Mouse (Mus musculus) ES-CJ7 (cell line): ENCODE data around the gene Uqcrh.

Experiments used
- DNase-seq: peaks from one replicate; pipeline ENCODE4 v3.0.0; 2011; ENCODE audit warnings: low read depth, low spot score

Gene Uqcrh

DNA sequence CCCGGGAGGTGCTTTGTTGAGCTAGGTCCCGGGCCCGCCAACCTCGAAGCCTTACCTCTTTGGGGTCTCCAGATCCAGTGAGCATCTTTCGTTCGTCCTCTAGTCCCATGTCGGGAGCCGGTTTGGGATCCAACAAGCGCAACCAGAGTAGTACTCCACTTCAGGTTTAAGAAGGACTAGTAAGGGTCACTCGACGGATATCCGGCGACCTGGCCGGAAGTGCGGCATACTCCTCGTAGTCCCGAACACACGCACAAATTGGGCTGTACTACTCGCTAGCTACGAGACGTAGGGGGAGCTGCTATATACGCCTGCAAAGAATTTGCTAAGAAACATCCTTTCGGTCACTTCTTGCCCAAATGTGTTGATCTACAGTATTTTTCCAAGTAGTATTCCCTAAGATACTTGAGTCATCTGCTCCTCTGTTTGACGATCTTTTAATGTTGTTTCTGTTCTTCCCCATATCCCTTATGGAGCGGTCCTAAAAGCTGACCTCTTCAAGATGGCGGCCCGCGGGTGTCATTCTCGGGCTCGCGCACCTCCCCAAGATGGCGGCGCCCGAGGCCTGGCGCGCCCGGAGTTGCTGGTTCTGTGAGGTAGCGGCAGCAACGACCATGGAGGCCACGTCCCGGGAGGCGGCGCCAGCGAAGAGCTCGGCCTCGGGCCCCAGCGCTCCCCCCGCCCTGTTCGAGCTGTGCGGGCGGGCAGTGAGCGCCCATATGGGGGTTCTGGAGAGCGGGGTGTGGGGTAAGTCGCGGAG, at the start of gene Uqcrh, which contains the start of gene Lrrc41:
Gene Uqcrh, minus strand, starts transcription at position 211 of the 760 bp plus-strand sequence.
Gene Lrrc41, plus strand, starts transcription at position 409 of the 760 bp plus-strand sequence.
- peak; percentile 97 for DNase-seq

DNA sequence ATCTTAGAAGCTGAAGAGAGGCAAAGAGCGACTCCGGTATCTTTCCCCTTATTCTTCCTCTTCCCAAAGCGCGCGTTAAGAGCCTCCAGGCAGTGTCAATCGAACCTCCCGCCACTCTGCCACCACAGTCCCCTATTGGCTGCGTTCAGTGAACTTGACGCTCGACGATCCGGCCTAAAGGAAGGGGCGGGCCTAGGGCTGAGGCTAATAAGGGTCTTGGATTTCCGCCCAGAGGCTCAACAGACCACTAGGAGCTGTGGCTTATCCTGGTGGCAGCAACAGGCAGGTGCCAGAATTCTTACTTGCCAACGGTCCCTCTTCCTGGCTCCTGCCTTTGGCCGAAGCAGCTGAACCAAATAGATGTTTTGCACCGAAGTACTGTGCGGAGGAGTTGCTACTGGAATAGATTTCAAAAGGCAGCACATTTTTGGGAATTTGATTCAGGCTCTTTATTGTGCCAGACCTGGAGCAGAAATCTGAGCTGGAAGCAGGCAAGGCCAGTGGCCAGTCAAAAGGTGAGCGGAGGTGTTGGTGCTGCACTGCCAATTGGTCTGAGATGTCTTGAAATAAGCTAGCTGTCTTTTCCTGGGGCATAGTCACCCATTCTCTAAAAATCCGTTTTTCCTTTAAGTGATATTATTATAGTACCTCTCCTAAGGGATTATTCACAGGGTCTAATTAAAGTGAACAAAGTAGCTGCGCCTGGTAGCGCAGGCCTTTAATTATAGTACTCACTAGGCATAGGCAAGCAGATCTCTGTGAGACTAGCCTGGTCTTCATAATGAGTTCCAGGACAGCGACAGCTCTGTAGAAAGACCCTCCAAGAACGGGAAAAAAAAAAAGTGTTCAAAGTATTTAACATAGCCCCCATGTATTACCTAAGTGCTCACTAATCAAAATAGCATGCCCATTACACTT, 49.0 kb upstream of the Uqcrh start, which contains the start of the genes Rad54l and Pomgnt1:
Gene Rad54l, minus strand, starts transcription at position 89 of the 918 bp plus-strand sequence.
Gene Pomgnt1, plus strand, starts transcription at position 239 of the 918 bp plus-strand sequence.
- DNase-seq: peak; percentile 98

DNA sequence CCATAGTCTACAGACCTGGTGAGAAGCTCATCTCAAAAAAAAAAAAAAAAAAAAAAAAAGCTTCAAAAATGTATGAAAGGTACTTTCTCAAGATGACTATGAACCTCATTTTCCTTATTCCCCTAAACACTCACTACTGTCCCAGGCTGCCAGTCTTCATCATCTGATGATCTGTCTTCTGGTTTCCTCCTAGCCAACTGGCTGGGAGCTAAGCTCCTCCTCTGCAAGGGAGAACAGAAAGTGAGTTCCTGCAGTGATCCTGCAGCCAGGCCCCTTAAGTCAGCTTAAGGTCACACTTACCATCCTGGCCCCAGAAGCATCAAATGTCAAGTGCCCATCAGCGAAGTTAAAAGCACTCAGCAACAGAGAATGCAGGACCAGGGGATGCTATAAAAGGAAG, 47.9 kb upstream of the Uqcrh start:
- DNase-seq: peak; percentile 48

DNA sequence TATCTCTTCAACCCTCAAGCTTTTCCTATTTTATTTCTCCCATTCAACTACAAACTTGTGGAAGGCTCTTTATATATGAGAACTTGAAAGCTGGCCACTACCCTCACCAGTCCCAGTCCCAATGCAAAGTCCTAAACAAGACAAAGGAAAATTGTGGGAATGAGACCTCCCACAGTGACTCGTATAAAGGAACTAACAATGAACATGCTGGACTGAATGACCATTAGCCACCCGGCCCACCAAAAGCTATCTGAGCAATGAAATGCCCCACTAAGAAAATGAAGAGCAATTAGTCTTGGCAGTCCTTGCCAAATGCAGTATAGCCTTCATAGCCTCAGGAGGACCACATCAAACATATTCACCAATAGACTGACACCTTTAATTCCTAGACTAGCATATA, 36.6 kb upstream of the Uqcrh start:
- no peak for DNase-seq

DNA sequence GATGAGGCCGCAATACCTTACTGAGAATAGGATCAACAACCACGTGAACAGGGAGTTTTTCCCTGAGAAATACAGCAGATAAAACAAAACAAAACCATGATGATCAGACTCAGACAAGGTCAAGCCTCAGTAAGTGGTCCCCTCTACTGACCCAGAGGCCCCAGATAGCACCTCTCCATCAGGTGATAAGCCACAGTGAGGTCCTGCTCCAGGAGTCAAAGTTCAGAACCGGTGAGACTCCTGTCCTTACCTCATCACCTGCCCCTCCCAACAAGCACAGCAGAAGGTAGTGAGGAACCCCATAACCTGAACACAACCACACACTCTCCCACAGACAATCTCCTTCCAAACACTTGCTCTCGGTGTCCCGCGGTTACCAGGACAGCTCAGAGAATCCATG, 35.8 kb upstream of the Uqcrh start:
- DNase-seq: no peak

DNA sequence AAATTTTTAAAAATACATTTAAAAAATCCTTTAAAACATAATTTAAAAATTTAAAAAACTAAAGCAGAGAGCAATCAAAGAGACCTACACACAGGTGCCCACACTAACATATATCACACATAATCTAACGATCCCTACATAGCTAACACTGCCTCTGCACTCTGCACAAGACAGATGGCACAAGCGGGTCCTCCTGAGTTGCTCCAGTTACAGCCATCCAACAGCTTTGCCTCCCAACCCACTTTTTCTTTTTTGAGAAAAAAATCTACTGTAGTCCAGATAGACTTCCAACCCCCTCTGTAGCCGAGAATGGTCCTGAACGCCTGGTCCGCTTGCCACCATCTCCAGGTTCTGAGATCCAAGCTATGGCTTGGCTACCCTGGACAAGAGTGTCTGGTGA, 30.4 kb upstream of the Uqcrh start:
- DNase-seq: no peak

DNA sequence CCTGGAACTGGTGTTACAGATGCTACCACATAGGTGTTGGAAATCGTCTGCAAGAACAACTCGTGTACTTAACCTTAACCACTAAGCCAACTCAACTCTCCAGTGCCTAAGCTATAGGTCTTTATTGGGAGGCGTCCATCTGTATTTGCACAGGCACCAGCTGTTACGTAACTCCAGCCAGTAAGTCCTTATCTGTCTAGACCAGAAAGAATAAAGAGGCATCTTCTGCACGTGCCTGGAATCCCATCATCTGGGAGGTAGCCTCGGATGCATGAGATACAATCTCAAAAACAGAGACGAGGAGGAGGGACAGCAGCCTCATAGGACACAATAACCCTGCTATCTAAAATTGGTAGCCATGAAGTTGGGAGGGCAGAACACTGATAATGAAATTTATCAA, 26.1 kb upstream of the Uqcrh start:
- DNase-seq: no peak

DNA sequence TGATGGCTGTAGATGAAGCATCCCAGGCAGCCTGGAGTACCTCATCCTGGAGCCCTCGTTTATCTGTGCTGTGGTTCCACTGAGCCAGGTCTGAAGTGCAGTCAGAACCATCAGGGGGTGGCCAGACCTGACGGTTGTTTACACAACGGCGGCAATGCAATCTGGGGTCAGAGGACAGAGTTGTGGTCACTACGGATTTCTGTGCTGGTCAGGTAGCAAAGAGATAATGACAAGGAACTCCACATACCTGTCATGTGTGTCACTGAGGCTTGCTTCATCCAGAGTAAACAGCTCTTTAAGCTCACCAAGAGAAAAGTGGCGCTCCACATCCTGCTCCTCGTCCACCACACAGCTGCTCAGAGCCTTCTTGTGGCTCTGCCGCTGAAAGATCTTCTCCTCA, 22.3 kb upstream of the Uqcrh start:
- DNase-seq: no peak

DNA sequence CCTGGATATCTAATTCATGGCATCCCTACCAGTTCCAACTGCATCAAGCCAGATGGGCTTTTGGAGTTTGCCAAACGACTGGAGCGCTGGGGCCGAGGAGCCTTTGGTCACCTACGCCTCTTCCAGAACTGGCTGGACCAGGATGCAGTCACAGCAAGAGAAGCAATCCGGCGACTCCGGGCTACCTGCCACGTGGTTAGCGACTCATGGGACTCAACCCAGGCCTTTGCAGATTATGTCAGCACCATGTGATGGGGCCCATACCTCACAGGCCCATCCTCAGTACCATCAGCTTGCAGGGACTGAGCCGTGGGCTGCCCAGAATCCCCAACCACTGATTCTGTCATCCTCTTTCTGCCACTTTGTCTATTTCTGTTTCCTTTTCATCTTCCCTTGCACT, 21.4 kb upstream of the Uqcrh start:
- no peak for DNase-seq

DNA sequence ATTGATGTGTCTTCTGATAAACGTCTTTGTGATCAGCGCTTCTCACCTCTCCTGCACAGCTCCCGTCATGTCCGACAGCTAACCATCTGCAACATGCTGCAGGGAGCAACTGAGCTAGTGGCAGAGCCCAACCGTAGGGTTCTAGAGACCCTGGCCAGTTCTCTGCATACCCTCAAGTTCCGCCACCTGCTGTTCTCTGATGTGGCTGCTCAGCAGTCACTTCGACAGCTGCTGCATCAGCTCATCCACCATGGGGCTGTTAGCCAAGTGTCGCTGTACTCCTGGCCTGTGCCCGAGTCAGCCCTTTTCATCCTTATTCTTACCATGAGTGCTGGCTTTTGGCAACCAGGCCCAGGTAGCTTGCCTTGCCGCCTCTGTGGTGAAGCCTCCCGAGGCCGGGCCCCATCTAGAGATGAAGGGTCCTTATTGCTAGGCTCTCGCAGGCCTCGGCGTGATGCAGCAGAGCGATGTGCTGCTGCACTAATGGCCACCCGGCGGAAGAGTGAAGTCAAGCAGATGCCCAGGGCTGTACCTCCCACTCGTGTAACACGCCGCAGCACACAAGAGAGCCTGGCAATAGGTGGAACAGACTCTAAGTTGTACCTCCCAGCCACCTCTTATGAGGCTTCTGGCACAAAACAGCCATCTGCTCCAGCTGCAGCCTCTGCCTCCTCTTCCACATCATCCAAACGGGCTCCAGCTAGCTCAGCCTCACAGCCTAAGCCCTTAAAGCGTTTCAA, 13.8 kb upstream of the Uqcrh start:
- DNase-seq: peak; percentile 35

DNA sequence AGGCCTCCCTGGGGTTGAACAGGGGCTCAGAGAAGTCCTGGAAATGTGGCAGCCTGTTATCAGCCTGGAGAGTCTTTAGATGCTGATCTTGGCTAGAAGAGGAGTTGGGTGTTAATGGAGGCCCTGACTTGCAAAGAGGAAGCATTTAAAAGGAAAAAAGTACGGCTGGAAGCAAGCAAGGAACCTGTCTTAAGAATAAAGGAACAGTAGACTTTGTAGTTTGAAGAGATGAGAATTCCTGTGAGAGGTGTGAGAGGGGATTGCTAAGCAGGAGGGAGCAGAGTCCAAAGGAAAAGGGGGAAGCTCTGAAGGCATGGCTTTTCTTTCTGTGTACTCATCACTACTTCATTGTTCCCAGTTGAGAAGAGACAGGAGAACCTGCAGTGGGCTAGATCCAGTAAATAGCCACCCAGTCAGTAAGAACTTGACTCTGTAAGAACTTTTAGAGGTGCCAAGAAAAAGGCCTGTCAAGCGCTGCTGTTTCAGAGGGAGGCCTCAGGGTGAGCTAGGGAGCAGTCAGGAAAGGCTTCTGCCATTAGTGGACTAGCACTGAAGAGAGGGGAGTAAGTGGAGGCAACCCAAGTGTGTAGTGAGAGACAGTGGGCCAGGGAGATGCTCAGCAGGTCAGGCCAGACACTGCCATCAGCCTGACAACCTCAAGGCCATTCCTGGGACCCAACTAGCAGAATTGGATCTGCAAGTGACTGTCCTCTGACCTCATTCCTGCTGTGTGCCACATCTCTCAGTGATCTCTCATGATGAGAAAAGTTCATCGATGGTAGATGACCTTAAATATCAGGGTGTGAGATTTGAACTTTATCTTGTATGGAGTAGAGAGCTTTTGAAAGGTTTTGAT, 2.6 kb upstream of the Uqcrh start:
- DNase-seq: no peak

DNA sequence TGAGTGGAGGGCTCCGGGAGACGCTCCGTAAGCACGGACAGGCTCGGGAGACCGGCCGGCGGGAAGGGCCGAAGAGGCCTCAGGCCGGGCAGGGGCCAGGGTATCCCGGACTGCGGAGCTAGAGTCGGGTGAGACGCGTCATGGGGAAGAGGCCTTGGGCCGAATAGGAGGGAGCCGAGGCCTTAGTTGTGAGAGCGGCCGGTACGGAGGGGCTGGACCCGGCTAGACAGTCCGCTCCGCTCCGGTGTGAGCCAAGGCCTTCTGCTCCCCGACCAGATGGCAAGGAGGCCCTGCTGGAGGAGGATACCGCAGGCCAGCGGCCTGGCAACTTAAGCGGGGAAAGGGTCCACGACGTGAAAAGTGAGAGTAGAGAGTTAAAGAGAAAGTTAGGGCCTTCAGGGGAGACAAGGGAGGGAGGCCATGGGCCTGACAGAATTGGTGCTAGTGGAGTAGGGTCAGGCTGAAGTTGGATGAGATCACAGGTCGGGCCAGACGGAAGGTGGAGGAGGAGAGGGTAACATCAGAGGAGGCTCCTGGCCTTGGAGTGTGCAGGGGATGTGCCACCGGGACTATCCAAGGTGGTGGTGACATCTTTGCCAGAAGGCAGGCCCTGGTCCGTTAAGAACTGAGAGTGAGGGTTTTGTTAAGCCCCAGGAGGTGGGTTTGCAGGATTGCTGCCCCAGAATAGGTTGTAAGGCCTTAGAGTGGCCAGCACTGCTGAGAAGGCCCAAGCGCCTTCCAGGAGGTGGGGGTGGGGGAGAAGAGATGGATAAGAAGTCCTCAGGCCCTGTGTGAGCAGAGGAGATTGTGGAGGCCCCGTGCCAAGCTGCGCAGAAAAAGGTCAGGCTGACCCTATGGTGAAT, 1.7 kb upstream of the Uqcrh start:
- DNase-seq: no peak

DNA sequence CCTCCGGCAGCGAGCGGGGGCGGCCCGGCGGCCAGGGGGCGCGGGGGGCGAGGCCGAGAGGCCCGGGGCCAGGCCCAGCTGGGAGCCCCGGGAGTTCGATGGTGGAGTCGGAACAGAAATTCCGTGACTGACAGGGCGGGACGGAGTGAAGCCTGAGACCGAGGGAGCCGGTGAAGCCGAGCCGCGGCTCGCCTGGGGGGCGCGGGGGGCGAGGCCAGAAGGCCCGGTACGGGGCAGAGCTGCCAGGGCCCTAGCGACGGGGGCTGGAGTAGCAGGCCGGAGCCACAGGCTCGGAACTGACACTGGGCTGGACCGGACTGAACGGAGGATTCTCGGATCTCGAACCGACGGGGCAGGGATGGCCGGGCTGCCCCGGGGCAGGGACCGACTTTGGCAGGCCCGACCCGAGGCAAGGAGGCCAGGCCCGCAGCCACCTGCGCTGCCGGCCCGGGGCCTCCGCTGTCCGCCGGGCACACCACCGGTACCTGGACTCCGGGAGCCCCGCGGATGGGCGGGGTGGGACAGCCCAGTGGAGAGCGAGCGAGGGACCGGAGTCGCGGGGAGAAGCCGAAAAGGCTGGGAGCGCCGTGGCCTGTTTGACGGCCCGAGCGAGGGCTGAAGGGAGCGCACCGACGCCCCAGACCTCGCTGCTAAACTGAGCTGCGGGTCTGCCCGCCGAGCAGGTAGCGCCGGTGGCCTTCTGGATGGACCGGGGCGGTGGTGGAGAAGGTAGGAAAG, 929 bp upstream of the Uqcrh start:
- peak; percentile 57 for DNase-seq

DNA sequence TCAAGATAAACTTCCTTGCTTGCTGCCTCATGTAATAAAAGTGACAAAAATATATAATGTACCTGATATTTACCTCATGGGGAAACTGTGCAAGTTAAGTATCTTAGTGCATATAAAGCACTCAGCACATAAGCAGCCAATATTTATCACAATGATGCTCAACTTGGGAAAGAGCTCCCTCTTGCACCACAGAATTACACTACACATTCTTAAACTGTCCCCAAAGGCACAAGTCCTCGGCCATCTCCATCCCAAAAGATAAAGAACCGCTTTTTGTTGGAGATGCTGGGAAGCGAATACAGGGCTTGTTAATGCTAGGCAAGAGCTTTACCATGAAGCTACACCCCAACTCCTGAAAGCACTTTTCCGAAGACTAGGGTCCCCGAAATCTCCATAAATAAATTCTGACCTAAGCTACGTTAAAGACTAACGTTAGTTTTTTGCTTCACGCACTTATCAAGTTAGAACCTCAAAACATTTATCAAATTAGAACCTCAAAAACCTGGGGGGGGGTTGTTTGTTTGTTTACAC, 661 bp downstream of the Uqcrh start:
- peak; percentile 42 for DNase-seq

DNA sequence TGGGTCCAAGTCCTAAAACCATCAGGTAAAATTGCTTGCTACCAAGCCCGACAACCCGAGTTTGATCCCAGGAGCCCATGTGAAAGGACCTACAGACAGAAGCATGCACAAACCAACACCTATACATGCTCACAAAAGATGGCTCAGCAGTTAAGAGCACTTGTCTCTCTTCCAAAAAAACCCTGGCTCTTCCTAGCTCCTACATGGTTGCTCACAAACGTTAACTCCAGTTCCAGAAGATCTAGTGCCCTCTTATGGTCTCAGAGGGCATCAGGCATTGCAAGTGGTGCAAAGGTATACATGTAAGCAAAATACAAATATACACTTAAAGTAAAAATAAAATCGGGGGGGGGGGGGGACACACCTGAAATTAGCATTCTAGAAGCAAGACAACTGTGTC, 1.7 kb downstream of the Uqcrh start:
- DNase-seq: peak; percentile 52

DNA sequence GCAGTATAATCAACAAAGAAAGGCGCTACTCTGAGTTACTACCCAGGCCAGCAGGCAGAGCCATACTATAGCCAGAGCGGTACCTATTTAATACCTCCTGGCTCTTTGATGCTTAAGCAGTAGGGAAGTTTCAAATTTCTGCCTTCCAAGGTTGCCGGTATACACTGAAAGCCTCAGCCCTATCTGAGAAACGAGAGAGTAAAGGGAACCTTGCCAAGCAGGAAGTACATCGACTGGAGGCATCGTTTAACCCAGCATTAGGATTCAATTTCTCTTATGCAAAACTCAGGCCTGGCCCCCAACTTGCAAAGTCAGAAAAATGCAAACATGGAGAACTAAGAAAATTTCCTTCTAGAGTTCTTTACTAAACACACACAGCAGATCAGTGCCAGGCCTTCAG, 4.8 kb downstream of the Uqcrh start:
- DNase-seq: no peak

DNA sequence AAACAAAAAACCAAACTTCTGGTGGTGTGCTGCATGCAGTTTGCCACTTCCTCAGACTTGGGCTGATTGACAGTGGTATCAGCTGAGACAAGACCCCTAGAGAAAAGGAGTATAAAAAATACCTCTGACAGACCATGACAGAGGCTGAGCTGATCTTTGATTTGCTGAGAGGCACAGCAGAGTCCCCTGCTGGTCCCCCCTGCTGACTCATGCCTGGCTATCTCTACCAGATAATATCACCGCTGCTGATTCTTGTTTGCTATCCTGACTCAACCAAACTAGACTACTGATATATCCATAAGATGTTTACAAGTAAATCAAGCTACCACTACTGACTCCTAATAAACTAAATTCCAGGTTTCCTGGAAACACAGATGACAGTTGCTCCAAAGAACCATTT, 11.0 kb downstream of the Uqcrh start:
- no peak for DNase-seq

DNA sequence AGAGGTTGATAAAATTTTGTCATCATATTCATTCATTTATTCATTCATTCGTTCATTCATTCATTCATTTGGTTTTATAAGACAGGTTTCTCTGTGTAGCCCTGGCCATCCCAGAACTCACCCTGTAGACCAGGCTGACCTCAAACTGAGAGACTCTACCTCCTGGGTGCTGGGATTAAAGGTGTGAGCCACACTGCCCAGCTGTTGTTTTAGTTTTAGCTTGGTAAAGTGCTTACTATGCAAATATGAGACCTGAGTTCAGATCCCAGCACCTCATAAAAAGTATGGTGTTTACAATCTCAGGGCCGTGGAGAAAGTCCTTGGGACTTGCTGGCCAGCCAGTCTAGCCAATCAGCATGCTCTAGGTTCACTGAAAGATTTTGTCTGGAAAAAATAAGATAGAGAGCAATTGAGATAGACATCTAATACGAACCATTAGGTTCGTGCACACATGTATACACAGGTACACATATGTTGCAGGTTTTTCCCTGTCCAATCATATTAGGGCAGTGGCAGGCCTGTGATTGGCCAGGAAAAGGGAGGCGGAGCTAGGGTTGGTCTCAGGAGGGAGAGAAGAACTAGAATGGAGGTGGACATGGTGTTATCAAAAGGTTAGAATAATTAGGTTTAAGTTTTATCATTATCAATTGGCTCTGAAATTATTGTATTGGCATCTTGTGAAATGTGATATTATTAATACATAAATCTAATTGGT, 15.7 kb downstream of the Uqcrh start:
- DNase-seq: peak; percentile 32
